Mouse (Mus musculus) spleen, embryonic (tissue): ENCODE results near the gene Gck.

Source experiments
- CTCF ChIA-PET: fragments of 350-600 bp; sonication (Branson Sonifier 250); formaldehyde crosslinking; loops from one replicate; lab custom pipeline; 2022; lab: Charles Lee

Gene Gck

DNA sequence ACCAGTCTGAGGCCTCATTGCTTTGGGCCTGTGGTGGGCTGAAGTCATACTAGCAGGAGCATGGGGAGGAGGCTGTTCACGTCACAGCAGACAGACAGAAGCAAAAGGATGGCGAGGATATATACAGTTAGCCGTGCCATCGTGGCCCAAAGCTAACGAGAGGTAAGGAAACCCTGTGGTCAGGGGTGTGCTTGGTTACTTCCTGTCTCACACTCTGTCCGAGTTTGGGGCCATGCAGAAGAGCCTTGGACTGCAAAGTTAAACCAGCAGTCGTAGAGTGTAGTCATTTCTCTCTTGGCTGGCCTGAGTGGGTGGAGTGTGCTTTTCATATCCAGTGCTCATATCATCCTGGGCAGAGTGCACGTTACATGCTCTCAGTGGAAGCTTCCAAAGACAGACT is 67.4 kb downstream of the Gck start:
- CTCF ChIA-PET: interaction anchor here (0.5 to 0.6 kb wide), 2 partner anchors 360 to 480 kb away, joined by 3 to 4 read pairs; no protein-coding TSS in a partner anchor

DNA sequence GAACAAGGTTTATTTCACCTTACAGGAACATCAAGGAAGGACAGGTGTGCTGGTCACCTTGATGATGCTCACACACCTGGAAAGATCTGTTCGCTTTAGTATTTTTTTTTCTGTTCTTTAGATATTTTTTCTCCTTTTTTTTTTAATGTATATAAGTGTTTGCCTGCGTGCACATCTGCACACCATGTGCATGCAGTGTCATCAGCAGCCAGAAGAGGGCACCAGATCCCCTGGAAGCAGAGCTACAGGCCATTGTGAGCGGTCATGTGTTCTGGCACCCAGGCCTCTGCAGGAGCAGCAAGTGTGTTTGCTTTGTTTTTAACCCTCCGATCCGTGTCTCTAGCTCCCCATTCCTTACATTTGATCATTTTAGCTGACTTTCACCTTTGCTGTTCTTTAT is 70.0 kb downstream of the Gck start:
- CTCF ChIA-PET: interaction anchor here (0.7 kb wide), 2 partner anchors 29 to 1327 kb away, joined by 3 read pairs; no protein-coding TSS in a partner anchor

DNA sequence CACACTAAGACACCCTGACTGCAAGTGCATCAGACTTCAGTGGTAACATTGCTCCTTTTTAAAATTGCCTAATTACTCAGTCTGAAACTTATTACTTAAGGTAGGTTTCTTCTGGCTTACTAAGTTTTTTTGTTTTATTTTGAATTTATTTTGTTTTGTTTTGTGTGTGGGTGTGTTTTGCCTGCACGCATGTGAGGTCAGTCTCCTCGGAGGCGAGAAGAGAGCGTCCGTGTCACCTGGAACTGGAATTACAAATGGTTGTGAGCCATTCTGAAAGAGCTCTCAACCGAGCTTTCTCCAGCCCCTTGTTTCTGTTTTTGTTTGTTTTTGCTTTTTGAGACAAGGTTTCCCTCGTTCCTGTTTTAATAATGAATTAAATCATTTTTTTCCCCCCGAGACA is 71.2 kb downstream of the Gck start:
- CTCF ChIA-PET: no interaction called here

DNA sequence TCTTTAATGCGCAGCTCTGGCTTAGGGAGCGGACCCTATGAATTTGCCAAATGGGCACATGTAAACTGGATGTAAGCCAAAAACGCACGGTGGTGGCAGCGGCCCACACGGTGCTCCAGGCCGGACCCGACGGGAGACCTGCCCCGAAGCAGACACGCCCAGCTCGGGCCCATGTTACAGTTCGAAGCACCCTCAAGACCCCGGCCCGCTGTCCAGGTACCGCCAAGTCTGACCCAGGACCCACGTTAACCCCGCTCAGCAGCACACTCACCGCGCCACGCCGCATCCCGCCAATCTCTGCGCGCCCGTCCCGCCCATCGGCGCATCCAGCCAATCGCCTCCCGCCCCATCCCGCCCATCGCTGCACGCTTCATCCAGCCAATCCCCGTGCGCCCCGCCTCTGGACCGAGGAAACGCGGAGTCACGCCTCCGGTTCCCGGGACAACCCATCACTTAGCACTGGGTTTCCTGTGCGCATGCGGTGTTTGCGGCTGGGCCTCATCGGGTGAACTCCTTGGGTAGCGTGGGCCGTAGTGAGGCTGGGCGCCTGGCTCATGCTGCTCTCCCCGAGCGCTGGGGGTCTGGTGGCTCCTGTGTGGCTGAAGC is 71.9 kb downstream of the Gck start, which contains the start of gene Pold2:
Pold2 (minus strand) TSS at position 372 of the 606 bp plus-strand sequence.
- CTCF ChIA-PET: no interaction called here

DNA sequence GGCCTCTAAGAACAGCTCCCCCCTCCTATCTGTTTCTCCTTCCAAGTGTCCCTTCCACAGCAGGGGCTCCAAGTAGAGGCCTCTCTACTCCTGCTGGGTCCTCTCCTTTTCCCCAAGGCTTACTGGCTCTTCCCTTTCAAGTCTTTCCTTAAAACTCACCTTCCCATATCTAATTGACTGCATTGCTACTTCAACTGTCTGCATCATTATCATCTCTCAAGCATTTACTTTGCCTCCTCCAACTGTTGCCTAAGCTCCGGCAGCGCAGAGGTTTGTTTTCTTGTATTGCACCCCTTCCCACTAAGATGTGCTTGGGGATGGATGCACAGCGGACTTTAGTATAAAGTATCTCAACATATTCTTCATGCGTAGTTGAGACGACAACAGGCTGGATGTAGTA is 72.5 kb downstream of the Gck start:
- CTCF ChIA-PET: no interaction called here

DNA sequence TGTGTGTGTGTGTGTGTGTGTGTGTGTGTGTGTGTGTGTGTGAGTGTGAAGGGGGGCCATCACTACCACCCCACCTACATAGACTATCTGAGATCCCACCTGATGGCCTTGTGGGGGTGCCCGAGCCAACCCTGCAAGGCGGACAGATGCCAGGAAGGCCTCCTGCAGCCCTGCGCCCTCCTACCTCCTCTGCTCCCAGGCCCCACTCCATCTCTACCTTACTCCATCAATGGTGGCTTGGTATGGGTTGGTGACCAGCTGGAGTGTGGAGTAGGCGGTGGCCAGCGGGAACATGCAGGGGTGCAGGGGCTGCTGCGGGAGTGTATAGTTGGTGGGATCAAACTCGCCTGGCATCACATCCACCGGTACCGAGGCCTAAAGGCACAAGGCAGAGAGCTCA is 76.7 kb downstream of the Gck start:
- CTCF ChIA-PET: no interaction called here

DNA sequence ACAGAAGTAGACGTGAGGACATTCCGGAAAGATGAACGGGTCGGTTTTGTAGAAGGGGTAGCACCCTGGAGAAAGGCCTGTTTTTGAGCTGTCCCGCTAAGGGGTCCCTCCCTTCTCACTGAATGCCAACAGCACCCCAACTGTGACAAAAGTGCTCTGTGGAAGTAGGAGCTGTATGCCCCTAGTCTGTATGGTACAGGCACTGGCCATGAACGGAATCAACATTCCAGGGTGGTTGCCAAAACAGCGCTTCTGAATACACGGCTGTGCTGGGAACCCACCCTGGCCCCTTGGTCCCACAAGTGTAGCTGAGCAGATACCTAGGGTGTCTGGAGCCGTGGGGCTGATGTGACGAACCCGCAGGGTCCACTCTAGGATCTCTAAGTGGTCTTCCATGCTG is 77.2 kb downstream of the Gck start:
- CTCF ChIA-PET: no interaction called here

DNA sequence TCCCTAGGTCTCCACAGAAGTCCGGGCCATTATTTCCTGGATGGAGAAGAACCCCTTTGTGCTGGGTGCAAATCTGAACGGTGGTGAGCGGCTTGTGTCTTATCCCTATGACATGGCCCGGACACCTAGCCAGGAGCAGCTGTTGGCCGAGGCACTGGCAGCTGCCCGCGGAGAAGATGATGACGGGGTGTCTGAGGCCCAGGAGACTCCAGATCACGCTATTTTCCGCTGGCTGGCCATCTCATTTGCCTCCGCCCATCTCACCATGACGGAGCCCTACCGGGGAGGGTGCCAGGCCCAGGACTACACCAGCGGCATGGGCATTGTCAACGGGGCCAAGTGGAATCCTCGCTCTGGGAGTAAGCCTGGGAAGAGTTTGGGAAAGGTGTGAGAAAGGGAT is 79.8 kb downstream of the Gck start:
- CTCF ChIA-PET: no interaction called here

DNA sequence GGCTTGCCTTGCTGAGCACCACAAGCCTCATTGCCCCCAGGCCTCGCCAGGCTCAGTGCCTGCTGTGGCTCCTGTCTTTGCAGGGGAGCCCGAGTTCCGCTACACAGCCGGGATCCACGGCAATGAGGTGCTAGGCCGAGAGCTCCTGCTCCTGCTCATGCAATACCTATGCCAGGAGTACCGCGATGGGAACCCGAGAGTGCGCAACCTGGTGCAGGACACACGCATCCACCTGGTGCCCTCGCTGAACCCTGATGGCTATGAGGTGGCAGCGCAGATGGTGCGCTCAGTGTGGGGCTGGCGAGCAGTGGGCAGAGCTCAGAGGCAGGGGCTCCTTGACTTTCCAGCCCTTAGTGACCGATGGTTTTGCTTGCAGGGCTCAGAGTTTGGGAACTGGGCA is 80.5 kb downstream of the Gck start:
- CTCF ChIA-PET: no interaction called here

DNA sequence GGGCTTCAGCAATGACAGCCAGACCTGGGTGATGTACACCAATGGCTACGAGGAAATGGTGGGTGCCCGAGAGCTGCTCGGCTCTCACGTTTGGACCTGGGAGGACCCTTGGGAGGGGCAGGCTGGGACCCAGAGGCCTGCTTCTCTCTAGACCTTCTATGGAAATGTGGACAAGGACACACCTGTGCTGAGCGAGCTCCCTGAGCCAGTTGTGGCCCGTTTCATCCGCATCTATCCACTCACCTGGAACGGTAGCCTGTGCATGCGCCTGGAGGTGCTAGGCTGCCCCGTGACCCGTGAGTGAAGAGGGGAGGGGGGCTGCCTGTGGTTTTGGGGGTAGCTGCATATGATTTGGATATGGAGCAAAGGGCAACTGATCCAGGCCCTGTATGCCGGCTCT is 81.6 kb downstream of the Gck start:
- CTCF ChIA-PET: no interaction called here

DNA sequence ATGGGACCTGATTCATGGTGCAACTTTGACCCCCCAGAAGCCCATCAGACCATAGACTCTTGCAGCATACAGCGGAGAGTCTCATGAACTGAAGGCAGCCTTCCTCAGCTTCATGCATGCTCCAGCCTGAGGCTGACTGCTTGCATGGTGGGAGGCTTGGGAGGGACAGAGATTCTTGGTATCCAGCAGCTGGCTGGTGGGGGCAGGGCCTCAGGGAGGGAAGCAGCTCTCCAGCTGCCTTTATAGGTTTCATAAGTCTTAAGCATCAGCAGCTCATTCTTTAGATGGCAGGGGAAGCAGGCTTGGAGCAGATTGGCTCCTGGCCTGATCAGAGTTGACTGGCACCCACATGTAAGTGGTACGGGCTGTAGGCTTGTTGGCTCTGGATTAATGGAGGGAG is 82.7 kb downstream of the Gck start:
- CTCF ChIA-PET: no interaction called here

DNA sequence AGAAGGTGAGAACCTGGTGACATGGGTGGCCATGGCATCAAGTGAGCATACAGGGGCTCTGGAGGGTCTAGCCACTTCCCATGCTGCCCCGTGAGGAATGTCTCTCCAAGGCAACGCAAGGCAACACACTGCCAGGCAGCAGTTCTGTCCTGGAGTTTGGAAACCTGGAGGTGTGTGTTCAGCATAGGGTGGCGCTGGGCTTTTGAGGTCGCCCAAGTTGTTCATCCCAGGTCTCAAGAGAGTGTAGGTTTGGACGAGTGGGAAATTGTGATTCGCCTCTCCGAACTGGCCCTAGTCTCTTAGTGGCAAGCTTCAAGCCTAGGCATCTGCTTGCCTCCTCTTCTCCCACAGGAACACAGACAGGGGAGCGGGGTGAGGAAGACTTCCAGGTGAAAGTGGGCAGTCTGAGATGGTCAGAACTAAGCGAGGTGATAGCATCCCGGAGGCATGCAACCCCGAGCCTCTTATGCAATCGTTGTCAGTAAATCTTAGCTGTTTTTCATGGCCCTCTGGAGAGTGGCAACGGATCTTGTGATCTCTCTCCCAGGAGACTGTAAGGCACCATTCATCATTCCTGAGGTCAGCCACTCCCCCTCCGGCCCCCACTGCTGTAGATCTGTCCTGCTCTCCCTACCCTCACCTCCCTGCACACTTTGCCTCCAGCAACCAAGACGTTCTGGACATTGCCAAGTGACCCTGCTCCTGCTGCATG is 87.3 kb downstream of the Gck start:
- CTCF ChIA-PET: interaction anchor here (0.6 kb wide), 1 partner anchor 378 kb away, joined by 5 read pairs; no protein-coding TSS in a partner anchor

DNA sequence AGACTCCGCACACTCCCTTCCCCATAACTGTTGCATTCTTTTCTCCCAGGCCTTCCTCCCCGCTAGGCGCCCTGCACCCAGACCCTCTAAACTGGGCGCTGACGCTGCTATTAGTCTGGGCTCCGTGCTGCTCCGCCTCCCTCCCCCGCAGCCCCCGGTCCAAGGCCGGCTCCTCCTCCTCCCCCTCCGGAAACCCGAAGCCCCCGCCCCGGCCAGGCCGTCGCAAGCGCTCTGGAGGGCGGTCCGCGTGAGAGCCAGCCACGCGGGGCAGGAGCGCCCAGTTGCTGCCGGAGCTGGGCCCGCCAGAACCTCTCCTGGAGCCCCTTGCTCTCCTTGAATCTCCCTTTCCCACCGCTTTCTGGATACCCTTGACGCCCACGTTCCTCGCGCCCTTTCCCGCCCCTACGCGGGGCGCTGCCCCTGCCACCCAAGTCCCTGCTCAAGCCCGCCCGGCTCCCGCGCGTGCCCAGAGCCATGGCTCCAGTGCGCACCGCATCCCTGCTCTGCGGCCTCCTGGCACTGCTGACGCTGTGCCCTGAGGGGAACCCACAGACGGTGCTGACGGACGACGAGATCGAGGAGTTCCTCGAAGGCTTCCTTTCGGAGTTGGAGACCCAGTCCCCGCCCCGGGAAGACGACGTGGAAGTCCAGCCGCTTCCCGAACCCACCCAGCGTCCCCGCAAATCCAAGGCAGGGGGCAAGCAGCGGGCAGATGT is 88.0 kb downstream of the Gck start, which contains the start of gene Aebp1:
Aebp1 (plus strand) TSS at position 270 of the 716 bp plus-strand sequence.
- CTCF ChIA-PET: interaction anchor here (0.6 to 0.7 kb wide), 2 partner anchors 179 to 378 kb away, joined by 5 read pairs; no protein-coding TSS in a partner anchor

DNA sequence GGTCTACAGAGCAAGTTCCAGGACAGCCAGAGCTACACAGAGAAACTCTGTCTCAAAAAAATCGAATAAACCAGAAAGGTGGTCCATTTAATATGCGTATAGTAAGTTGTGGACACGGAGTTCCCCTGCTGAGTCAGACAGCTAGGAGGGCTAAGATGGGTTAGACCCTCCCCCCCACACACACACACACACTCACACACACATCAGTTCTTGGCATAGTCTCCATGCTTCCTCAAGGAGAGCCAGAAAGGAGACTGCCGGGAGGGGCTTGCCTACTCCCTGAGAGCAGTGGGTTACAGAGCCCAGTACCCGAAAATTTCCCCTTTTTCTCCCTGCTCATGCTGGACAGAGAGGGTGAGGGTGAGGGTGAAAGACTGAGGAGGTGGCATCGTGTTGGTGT is 89.2 kb downstream of the Gck start:
- CTCF ChIA-PET: no interaction called here

DNA sequence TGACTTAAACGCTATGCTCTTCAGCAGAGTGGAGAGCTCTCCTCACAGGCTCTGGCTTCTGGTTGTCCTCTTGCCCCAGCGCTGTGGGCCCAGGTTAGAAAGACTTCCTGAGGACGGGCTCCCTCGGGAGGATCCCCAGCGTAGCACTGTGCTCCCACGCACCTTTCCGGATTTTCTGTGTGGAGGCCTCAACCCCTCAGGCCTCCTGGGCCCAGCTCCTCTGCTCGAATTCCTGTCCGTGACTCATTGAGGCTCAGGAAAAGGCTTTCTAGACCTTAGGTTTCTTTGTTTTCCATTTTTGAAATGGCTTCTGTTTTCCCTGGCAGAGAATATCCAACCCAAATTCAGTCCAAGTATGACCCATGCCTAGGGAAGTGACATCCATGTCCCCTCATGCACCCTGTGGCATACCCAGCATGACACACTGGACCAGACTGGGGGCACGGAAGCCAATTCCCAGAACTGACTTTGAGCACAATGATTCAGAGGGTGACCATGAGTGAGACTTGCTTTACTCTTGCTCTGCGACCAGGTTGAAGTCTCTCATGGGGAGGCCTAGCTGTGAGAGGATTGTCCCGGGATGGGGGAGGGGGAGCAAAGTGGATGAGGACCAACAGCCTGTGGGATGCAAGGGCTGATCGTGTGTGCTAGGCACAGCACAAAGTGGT is 89.9 kb downstream of the Gck start:
- CTCF ChIA-PET: no interaction called here

DNA sequence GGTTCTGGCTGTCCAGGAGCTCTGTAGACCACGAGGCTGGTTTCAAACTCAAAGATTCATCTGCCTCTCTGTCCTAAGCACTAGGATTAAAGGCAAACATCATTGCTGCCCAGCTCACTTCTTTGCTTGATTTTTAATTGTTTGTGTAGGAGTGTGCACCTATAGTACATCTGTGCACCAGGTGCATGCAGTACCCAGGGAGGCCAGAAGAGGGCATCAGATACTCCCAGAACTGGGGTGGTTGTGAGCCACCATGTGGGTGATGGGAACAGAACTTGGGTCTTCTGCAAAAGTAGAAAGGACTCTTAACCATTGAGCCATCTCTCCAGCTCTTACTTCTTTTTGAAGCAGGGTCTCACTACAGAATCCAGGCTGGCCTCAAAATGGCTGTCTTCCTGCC is 91.2 kb downstream of the Gck start:
- CTCF ChIA-PET: no interaction called here

DNA sequence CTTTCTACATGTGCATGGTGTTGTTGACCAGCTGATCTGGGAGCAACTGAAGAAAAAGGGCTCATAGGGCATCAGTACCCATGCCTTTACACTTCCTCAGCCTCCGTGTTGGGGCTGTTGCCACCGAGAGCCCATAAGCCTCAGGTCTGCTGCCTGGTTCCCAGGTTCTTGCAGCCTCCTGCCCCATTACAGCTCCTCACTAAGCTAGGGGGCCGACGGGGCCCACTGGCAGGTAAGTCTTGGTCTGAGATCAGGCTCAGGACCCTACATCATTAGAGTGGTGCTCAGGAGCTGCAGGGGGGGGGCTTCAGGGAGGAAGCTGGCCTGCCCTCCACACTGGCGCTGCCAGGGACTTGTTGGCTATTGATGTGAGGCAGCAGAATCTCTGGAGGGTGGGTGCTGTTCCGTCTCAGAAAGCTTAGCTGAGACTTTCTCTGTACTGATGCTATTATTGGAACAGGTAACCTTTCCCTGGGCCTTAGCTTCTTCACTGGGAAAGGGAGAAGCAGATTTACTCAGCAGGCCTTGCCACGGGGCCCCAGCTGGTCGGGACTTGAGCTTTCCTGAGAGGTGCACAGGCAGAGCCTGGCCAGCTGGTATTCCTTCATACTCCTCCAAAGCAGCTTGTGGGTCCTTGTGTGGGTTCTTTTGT is 93.3 kb downstream of the Gck start:
- CTCF ChIA-PET: no interaction called here

DNA sequence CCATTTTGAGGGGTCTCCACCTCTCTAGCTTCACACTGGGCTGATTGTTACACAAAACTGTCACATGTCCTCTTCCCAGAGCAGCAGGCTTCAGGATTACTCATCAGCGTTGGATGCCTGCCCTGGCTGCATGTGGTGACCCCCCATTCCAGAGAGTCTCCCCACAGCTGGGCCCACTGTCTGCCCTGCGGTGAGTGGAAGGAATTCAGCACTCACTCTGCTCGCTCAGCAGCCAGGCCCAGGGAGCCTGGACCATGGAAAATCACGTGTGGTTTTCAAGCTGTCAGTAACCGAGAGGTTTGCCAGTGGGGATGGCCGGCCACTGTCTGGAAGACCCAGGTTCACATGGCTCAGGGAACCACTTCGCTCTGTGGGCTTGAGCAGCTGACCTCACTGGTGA is 94.0 kb downstream of the Gck start:
- CTCF ChIA-PET: no interaction called here

DNA sequence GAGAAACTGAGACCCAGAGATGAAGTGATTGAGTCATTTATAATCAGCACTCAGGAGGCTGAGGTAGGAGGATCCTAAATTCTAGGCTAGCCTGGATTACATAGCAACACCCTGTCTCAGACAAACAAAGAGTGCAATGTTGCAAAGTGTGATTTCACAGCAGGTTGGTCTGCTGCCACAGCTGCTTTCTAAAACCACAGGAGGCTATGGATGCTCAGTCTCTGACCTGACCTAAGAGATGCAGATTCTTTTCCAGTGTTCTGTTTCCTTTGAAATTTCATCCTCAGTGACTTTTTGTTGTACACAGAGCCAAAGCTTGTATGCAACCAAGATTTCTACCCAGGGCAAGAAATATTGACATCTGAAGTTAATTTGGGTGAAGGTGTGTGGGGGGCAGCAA is 94.4 kb downstream of the Gck start:
- CTCF ChIA-PET: no interaction called here

DNA sequence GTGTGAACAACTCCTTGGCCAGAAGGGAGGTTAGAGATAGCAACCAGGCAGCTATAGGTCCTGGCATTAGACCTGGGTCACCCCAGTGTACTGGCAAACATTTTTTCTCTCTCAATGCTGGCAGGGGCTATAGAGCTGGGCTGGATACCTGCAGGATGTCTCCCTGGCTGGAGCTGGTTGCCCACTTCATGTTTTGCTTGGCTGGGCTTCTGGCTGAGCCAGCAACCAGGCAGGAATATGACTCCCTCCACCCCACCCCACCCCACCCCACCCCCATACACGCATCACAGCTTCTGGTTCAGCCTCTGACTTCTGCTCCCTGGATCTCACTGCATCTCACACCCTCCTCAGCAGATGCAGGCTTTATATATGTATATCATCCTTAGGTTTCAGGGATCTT is 97.6 kb downstream of the Gck start:
- CTCF ChIA-PET: no interaction called here

DNA sequence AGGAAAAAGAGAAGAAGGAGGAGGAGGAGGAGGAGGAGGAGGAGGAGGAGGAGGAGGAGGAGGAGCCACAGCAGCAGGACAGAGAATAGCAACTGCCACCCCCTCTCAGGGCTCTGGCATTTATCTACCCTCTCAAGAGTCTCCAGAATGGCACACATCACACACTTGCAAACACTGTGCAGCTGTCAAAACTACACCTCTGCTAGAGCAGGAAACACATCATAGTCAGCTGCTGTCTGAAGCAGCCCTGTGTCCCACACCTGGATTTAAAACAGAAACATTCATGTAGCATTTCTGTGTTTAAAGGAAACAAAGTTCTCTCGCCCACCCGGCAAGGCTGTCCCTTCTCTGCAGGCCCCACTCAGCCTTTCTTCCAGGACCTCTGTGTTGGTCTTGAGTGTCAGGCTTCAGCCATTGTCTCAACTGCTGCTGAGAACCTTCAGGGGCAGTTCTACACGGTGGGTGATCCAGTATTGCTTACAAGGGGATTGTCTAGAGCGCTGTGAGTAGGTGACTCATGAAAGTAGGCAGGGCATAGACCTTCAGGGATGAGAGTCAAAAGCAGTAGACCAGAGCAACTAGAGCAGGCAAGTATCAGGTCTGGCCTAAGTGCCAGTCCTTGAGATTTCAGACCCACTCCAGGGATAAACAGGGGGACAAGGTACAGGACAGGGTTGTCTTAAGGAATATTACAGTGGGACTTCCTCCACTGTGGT is 98.7 kb downstream of the Gck start:
- CTCF ChIA-PET: no interaction called here
